Mouse (Mus musculus) C2C12 (cell line): Measurements from ENCODE around the gene Sephs1.

Source experiments
- CTCF ChIP-seq: IDR thresholded peaks from one replicate; pipeline ENCODE4 v1.5.1; 2011; ENCODE audit not compliant: control insufficient read depth, insufficient read depth, insufficient read length
- FOSL1 ChIP-seq: IDR thresholded peaks from one replicate; pipeline ENCODE4 v1.8.0; 2011; ENCODE audit warnings: mild to moderate bottlenecking, low read length; ENCODE audit not compliant: poor library complexity, insufficient read depth, severe bottlenecking
- MYOG ChIP-seq: IDR thresholded peaks from one replicate; pipeline ENCODE4 v1.6.1; 2011; ENCODE audit not compliant: control insufficient read depth, insufficient read length; ENCODE audit errors: extremely low read depth
- USF1 ChIP-seq: IDR thresholded peaks from one replicate; pipeline ENCODE4 v1.6.1; 2011; ENCODE audit warnings: low read depth, mild to moderate bottlenecking, control low read depth, moderate library complexity

- TF ChIP-seq FOSL1 (no peak), USF1 (no peak), CTCF (no peak), MYOG (no peak)
Observed at GRCm38 (mm10) chr2:4913949-4914348, 32.6 kb downstream of the Sephs1 start.
